In genomic region chr2:35397590-35398173, GRCm38 (mm10) we compare ENCODE assay signal across 9 mouse cellular contexts. TPM values are rescaled to one million over a fixed set of nuclear protein-coding genes. Genes with fewer than 3 reads are reported as not detected.
DNase-seq lines count a peak whose midpoint lies in the region; ATAC-seq and TF ChIP-seq lines count a peak whose summit lies in the region.
"Had no signal": no experiment of that assay in that cellular context is flagged by ENCODE, and none has a peak within 500 bp of the region (broad histone marks: within the 10 kb centered on the region; RNA-seq: fewer than 3 reads in every experiment).

No protein-coding gene starts in this region.

- H3K4me3 ChIP-seq in intestine, postnatal 0 days (ENCODE audit: low read depth, low read length) = no peak overlapping the region
- no peak overlapping the region for H3K4me3 ChIP-seq in stomach, embryonic 16.5 days (replicated peaks; ENCODE audit: low read length)

- no peaks in the 10 kb centered on the region for H3K36me3 ChIP-seq in intestine, postnatal 0 days (ENCODE audit: control insufficient read depth, insufficient read depth)
- 0 out of 2 replicates have a peak, but pooled peaks cover 6% of the 10 kb centered on the region for H3K36me3 ChIP-seq in stomach, embryonic 16.5 days (ENCODE audit: control insufficient read depth, insufficient read depth, low read length)

- intact Hi-C loops in gastrocnemius, postnatal 14 days (cut with DNase I; ENCODE audit: low total_unique reads) = loop anchor here (2.0 to 5.0 kb wide), 2 partner anchors 40 to 101 kb away; no protein-coding TSS in a partner anchor
- intact Hi-C loops in left cerebral cortex, postnatal 36 days (cut with DNase I) = loop anchor here (2.0 to 5.0 kb wide), 2 partner anchors 99 to 110 kb away; no protein-coding TSS in a partner anchor

- 46% methylated on average over 11 of the region's 11 CpGs for WGBS in intestine, postnatal 0 days
- 43% methylated on average over 11 of the region's 11 CpGs for WGBS in stomach, embryonic 16.5 days

- H3K4me1 ChIP-seq in intestine, postnatal 0 days (replicated peaks; ENCODE audit: control insufficient read depth, insufficient read depth, low read length) = no peaks in the 10 kb centered on the region; the same call in 1 of the 2 replicates
- H3K4me1 ChIP-seq in stomach, embryonic 16.5 days (ENCODE audit: control insufficient read depth, insufficient read depth, low read length) = peaks cover 14% of the 10 kb centered on the region

- no peak overlapping the region for H3K9ac ChIP-seq in intestine, postnatal 0 days (ENCODE audit: low read depth, low read length)
- no peak overlapping the region for H3K9ac ChIP-seq in stomach, embryonic 16.5 days (ENCODE audit: low read length)

- no peak overlapping the region for H3K4me2 ChIP-seq in intestine, postnatal 0 days (replicated peaks; ENCODE audit: low read depth)
- no peak overlapping the region for H3K4me2 ChIP-seq in stomach, embryonic 16.5 days (ENCODE audit: low read depth, low read length)

- no peaks in the 10 kb centered on the region for H3K9me3 ChIP-seq in intestine, postnatal 0 days (ENCODE audit: control insufficient read depth)
- H3K9me3 ChIP-seq in stomach, embryonic 16.5 days (replicated peaks; ENCODE audit: control insufficient read depth, low read length) = no peaks in the 10 kb centered on the region

- no peak overlapping the region; the same call in 1 of the 2 replicates for H3K27ac ChIP-seq in intestine, postnatal 0 days (ENCODE audit: low read depth, low read length)
- no peak overlapping the region for H3K27ac ChIP-seq in stomach, embryonic 16.5 days (ENCODE audit: low read length)

- ATAC-seq in intestine, postnatal 0 days = no peak
- peak; percentile 82 for ATAC-seq in monocyte, adult 5-6 weeks (replicated peaks; ENCODE audit: insufficient number of reproducible peaks, low FRiP score, low TSS enrichment, poor library complexity, severe bottlenecking)
- peak; percentile 29; the same call in 1 of the 2 replicates for ATAC-seq in stomach, embryonic 16.5 days (ENCODE audit: insufficient read depth, low FRiP score)

- no peaks in the 10 kb centered on the region for H3K27me3 ChIP-seq in intestine, postnatal 0 days (replicated peaks; ENCODE audit: control insufficient read depth, insufficient read depth, low read length)
- H3K27me3 ChIP-seq in stomach, embryonic 16.5 days (ENCODE audit: control insufficient read depth, insufficient read depth, low read length) = no peaks in the 10 kb centered on the region

- DNase-seq in 3134 (ENCODE audit: extremely low read depth, insufficient read length, low spot score) (peak; percentile 19), NIH3T3 (ENCODE audit: low read depth) (peak; percentile 86)
- DNase-seq in cerebellum, postnatal 10 days = peak; percentile 79 to 84
- DNase-seq in gastrocnemius, postnatal 14 days = peak; percentile 59
- peak; percentile 55 to 71 for DNase-seq in left cerebral cortex, postnatal 36 days (ENCODE audit: low spot score in 2 of 2)

- TF ChIP-seq CTCF in intestine, postnatal 0 days (IDR thresholded peaks at IDR 0.05; ENCODE audit: low read depth) = peak; percentile 88

RNA-seq across cellular contexts. Expression of gene 4930402F06Rik, which starts 0.7 kb away (rescaled TPM):
- not detected for total RNA-seq in gastrocnemius, postnatal 14 days (2021)
- polyA plus RNA-seq in intestine, postnatal 0 days (2015; fragmentation: Nextera tagmentation; extraction: Ambion mirVana) = not detected in 2 replicates
- total RNA-seq in left cerebral cortex, postnatal 36 days (2021) = not detected
- total RNA-seq in monocyte, adult 5-6 weeks (2017) = not detected in 3 replicates
- polyA plus RNA-seq in stomach, embryonic 16.5 days (2015; fragmentation: Nextera tagmentation; extraction: Ambion mirVana) = not detected in 2 replicates
- polyA plus RNA-seq: gonadal fat pad, adult 2 months had no signal

RNA-seq across cellular contexts. Expression of gene 4930568D16Rik, which starts 30.2 kb away (rescaled TPM):
- total RNA-seq in gastrocnemius, postnatal 14 days (2021) = not detected
- not detected in 2 replicates for polyA plus RNA-seq in intestine, postnatal 0 days (2015; fragmentation: Nextera tagmentation; extraction: Ambion mirVana)
- total RNA-seq in left cerebral cortex, postnatal 36 days (2021) = not detected
- total RNA-seq in monocyte, adult 5-6 weeks (2017) = not detected in 3 replicates
- not detected in 2 replicates for polyA plus RNA-seq in stomach, embryonic 16.5 days (2015; fragmentation: Nextera tagmentation; extraction: Ambion mirVana)
- polyA plus RNA-seq: gonadal fat pad, adult 2 months had no signal

Comparison
In these comparisons a context has a peak if more than half of its experiments do, and no peak if none do; other contexts are left out.
1. DNase-seq: peak in every context shown above with its lines; median percentile 86 in NIH3T3; 82 in cerebellum, postnatal 10 days; 63 in left cerebral cortex, postnatal 36 days; 59 in gastrocnemius, postnatal 14 days; 19 in 3134.